Mouse (Mus musculus) liver, embryonic 12.5 days (tissue): ENCODE results near the gene Ezr. TPM values are rescaled to one million over a fixed set of nuclear protein-coding genes. Genes with fewer than 3 reads are reported as not detected.
A peak's percentile ranks its signal among the peaks of the same experiment; 100 is the strongest.

Source experiments
- ATAC-seq: fragments of 200-750 bp; cut with Nextera tagmentation; 2 replicates; pipeline ENCODE4 v1.8.0; 2017; ENCODE audit warnings: moderate number of reproducible peaks, mild to moderate bottlenecking, moderate library complexity
- H3K27ac ChIP-seq: fragments of 300-500 bp; sonication (generic); 2 replicates; pipeline ENCODE4 v1.5.1; 2016; ENCODE audit warnings: mild to moderate bottlenecking
- H3K27me3 ChIP-seq: fragments of 300-500 bp; sonication (generic); replicated peaks from 2 replicates; pipeline ENCODE4 v1.6.1; 2016; ENCODE audit warnings: mild to moderate bottlenecking, moderate library complexity
- H3K36me3 ChIP-seq: fragments of 300-500 bp; sonication (generic); 2 replicates; pipeline ENCODE4 v1.6.1; 2016; ENCODE audit warnings: mild to moderate bottlenecking, moderate library complexity
- H3K4me1 ChIP-seq: fragments of 300-500 bp; sonication (generic); 2 replicates; pipeline ENCODE4 v1.6.1; 2016
- H3K4me2 ChIP-seq: fragments of 300-500 bp; sonication (generic); 2 replicates; pipeline ENCODE4 v1.6.1; 2016; ENCODE audit warnings: mild to moderate bottlenecking, moderate library complexity
- H3K4me3 ChIP-seq: fragments of 300-500 bp; sonication (generic); 2 replicates; pipeline ENCODE4 v1.5.1; 2016; ENCODE audit warnings: mild to moderate bottlenecking, moderate library complexity
- H3K9ac ChIP-seq: fragments of 300-500 bp; sonication (generic); 2 replicates; pipeline ENCODE4 v1.6.1; 2016; ENCODE audit warnings: mild to moderate bottlenecking, moderate library complexity
- H3K9me3 ChIP-seq: fragments of 300-500 bp; sonication (generic); replicated peaks from 2 replicates; pipeline ENCODE4 v1.6.1; 2016; ENCODE audit warnings: mild to moderate bottlenecking, moderate library complexity
- WGBS: fragments of 180-500 bp; shearing (Covaris S2); methylation state at CpG from one replicate; pipeline ENCODE4 v1.1.7; 2016; ENCODE audit not compliant: insufficient replicate concordance; 5-methylcytosine and 5-hydroxymethylcytosine counted together
- polyA plus RNA-seq: library from polyadenylated mRNA; unstranded; fragments of >200 nt; fragmentation: Nextera tagmentation; extraction: Ambion mirVana; gene quantifications from 2 replicates; pipeline ENCODE4 v1.2.1, GENCODE M21; 2016

Ezr gene
- polyA plus RNA-seq, 1 experiment from 2014 or later, result 67.9 TPM

GRCm38 (mm10) chr17:6808521-6809165 is 26.1 kb upstream of the Ezr start:
- Histone ChIP-seq H3K27ac (no peak overlapping the region), H3K27me3 (no peaks in the 10 kb centered on the region), H3K4me1 (peaks cover 63% of the 10 kb centered on the region), H3K4me2 (no peak overlapping the region), H3K9ac (no peak overlapping the region), H3K4me3 (no peak overlapping the region), H3K9me3 (no peaks in the 10 kb centered on the region), H3K36me3 (no peaks in the 10 kb centered on the region)
- 68% methylated on average over 8 of the region's 8 CpGs for WGBS
- no peak for ATAC-seq

- Histone ChIP-seq H3K4me3 (no peak overlapping the region), H3K36me3 (no peaks in the 10 kb centered on the region), H3K9ac (no peak overlapping the region), H3K4me2 (no peak overlapping the region), H3K9me3 (no peaks in the 10 kb centered on the region), H3K27me3 (no peaks in the 10 kb centered on the region), H3K27ac (no peak overlapping the region), H3K4me1 (peaks cover 69% of the 10 kb centered on the region)
- ATAC-seq, result no peak
- WGBS, result 73% methylated on average over 16 of the region's 16 CpGs
Observed at GRCm38 (mm10) chr17:6807827-6808520, 25.4 kb upstream of the Ezr start.

DNA sequence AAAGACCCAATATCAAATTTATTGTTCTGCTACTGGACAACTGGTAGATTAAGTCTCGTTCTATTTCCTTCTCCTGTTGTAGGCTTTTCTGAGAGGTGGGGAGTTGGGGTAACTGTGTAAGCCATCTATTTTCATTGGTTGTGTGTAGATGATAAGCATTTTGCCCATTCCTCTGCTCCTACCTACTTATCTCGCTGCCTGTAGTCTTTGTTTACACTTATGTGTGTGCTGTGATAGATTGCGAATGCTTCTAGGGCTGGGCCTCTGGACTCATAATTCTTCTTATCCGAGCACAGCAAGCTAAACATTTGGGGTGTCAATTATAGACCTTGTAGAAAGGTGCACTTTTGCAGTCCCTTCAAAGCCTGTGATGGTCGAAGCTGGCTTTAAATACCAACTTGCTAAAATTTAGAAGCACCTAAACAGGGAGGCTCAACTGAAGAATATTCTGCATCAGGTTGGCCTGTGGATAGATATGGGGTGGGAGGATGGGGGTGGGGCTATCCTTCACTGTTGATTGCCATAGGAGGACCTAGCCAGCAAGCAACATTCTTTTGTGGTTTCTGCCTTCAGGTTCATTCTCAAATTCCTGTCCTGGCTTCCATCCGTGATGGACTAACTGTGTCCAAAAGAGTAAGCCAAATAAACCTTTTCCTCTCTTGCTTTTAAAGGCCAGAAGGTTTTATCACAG is 22.4 kb upstream of the Ezr start:
- Histone ChIP-seq H3K36me3 (peaks cover 5% of the 10 kb centered on the region; the same call in 1 of the 2 replicates), H3K4me2 (peak overlapping the region; percentile 61), H3K4me3 (peak overlapping the region; percentile 24), H3K27ac (peak overlapping the region; percentile 90), H3K9ac (peak overlapping the region; percentile 55), H3K27me3 (no peaks in the 10 kb centered on the region), H3K4me1 (peaks cover 52% of the 10 kb centered on the region), H3K9me3 (peaks cover 9% of the 10 kb centered on the region)
- WGBS, result 12% methylated on average over 6 of the region's 6 CpGs
- peak; percentile 96 for ATAC-seq

GRCm38 (mm10) chr17:6804111-6804510 is 21.5 kb upstream of the Ezr start:
- Histone ChIP-seq H3K4me2 (no peak overlapping the region), H3K27ac (peak overlapping the region; percentile 90), H3K9ac (no peak overlapping the region), H3K4me1 (peaks cover 53% of the 10 kb centered on the region), H3K4me3 (no peak overlapping the region), H3K9me3 (peaks cover 9% of the 10 kb centered on the region), H3K27me3 (no peaks in the 10 kb centered on the region), H3K36me3 (peaks cover 5% of the 10 kb centered on the region; the same call in 1 of the 2 replicates)
- no peak for ATAC-seq
- 67% methylated on average over 6 of the region's 6 CpGs for WGBS

DNA sequence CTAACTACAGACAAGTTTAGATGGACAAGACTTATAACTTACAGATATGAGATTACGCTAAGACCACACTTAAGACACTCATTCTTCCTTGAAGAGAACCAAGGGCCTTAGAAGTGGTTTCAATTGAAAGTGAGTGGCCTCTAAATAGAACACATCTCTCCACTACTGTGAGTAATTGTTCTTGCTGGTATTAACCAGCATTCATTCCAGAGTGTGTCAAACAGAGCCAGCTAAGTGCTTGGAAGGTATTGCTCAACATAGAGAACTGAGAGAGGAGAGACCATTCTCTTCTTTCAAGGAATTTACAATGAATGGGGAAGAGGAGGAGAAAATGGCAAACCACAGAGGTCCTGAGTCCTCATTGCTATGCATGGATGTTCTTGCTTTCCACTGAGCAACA is 21.0 kb upstream of the Ezr start:
- no peaks in the 10 kb centered on the region for H3K27me3 ChIP-seq
- no peak overlapping the region for H3K9ac ChIP-seq
- peak overlapping the region; percentile 90 for H3K27ac ChIP-seq
- peaks cover 9% of the 10 kb centered on the region for H3K9me3 ChIP-seq
- WGBS, result 70% methylated on average over 1 of the region's 1 CpGs
- peaks cover 5% of the 10 kb centered on the region; the same call in 1 of the 2 replicates for H3K36me3 ChIP-seq
- H3K4me1 ChIP-seq, result peaks cover 56% of the 10 kb centered on the region
- H3K4me2 ChIP-seq, result no peak overlapping the region
- H3K4me3 ChIP-seq, result no peak overlapping the region
- no peak for ATAC-seq

- Histone ChIP-seq H3K9ac (no peak overlapping the region), H3K36me3 (peaks cover 5% of the 10 kb centered on the region; the same call in 1 of the 2 replicates), H3K4me3 (no peak overlapping the region), H3K9me3 (peaks cover 9% of the 10 kb centered on the region), H3K27ac (no peak overlapping the region), H3K27me3 (peaks cover 5% of the 10 kb centered on the region; the same call in 1 of the 2 replicates), H3K4me2 (peak overlapping the region; percentile 26), H3K4me1 (peaks cover 16% of the 10 kb centered on the region)
- peak; percentile 50; the same call in 1 of the 2 replicates for ATAC-seq
- 59% methylated on average over 12 of the region's 12 CpGs for WGBS
Observed at GRCm38 (mm10) chr17:6798392-6799061, 15.9 kb upstream of the Ezr start.

DNA sequence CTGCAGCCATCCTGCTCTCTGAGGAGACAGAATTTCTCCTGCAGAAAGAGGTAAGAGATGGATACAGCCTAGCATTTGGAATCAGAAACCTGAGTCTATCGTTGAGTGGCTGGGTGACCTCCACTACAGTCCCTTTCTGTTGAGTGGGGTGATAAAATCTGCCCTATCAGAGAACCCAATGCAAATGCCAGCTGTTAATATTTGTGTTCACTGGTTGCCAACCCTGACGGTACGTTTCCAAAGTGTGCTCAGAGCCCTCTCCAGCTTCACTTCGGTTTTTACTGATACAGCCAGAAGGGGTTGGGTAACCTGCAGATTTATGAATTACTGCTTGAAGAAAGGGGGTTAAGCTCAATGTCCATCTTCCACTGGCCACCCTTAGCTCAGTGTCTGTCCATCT is 14.9 kb upstream of the Ezr start:
- Histone ChIP-seq H3K9ac (no peak overlapping the region), H3K4me1 (peaks cover 10% of the 10 kb centered on the region), H3K4me2 (no peak overlapping the region), H3K27ac (no peak overlapping the region), H3K9me3 (peaks cover 9% of the 10 kb centered on the region), H3K36me3 (peaks cover 5% of the 10 kb centered on the region; the same call in 1 of the 2 replicates), H3K4me3 (no peak overlapping the region), H3K27me3 (peaks cover 5% of the 10 kb centered on the region; the same call in 1 of the 2 replicates)
- WGBS, result 60% methylated on average over 4 of the region's 4 CpGs
- ATAC-seq, result no peak

GRCm38 (mm10) chr17:6794160-6794751 is 11.7 kb upstream of the Ezr start:
- peaks cover 5% of the 10 kb centered on the region; the same call in 1 of the 2 replicates for H3K27me3 ChIP-seq
- ATAC-seq, result no peak

GRCm38 (mm10) chr17:6789581-6790118 is 7.1 kb upstream of the Ezr start:
- H3K4me3 ChIP-seq, result no peak overlapping the region
- no peaks in the 10 kb centered on the region for H3K36me3 ChIP-seq
- no peak overlapping the region for H3K4me2 ChIP-seq
- no peak overlapping the region for H3K27ac ChIP-seq
- ATAC-seq, result no peak
- H3K27me3 ChIP-seq, result no peaks in the 10 kb centered on the region; the same call in 1 of the 2 replicates
- no peaks in the 10 kb centered on the region for H3K9me3 ChIP-seq
- H3K4me1 ChIP-seq, result 0 out of 2 replicates have a peak, but pooled peaks cover 3% of the 10 kb centered on the region
- no peak overlapping the region for H3K9ac ChIP-seq
- WGBS, result 76% methylated on average over 9 of the region's 9 CpGs

More at GRCm38 (mm10) chr17:6794160-6794751, 11.7 kb upstream of the Ezr start:
- Histone ChIP-seq H3K27ac (no peak overlapping the region), H3K4me3 (no peak overlapping the region), H3K4me2 (no peak overlapping the region), H3K9ac (no peak overlapping the region), H3K4me1 (peaks cover 14% of the 10 kb centered on the region), H3K36me3 (no peaks in the 10 kb centered on the region), H3K9me3 (no peaks in the 10 kb centered on the region)
- 44% methylated on average over 12 of the region's 12 CpGs for WGBS

DNA sequence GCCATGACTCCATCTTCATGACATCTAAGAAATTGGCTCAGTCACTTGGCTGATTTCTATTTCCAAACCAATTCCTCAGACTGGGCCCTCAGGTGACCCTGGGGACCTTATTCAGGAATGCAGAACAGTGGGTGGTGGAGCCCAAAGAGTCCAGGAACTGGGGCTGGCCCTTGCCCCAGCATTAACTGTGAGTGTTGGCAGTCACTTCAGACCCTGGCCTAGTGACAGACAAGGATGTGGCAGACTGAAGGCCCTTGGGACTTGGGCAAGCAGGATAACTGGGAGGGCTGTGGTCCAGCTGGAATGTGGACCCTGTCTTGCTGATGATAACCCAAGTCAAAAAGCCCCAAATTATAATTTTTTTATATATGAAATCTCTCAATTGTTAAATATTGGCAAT is 6.5 kb upstream of the Ezr start:
- H3K4me1 ChIP-seq, result 0 out of 2 replicates have a peak, but pooled peaks cover 3% of the 10 kb centered on the region
- no peaks in the 10 kb centered on the region for H3K36me3 ChIP-seq
- ATAC-seq, result no peak
- H3K4me3 ChIP-seq, result no peak overlapping the region
- no peak overlapping the region for H3K9ac ChIP-seq
- no peaks in the 10 kb centered on the region for H3K9me3 ChIP-seq
- H3K27me3 ChIP-seq, result no peaks in the 10 kb centered on the region; the same call in 1 of the 2 replicates
- no peak overlapping the region for H3K27ac ChIP-seq
- no peak overlapping the region for H3K4me2 ChIP-seq

DNA sequence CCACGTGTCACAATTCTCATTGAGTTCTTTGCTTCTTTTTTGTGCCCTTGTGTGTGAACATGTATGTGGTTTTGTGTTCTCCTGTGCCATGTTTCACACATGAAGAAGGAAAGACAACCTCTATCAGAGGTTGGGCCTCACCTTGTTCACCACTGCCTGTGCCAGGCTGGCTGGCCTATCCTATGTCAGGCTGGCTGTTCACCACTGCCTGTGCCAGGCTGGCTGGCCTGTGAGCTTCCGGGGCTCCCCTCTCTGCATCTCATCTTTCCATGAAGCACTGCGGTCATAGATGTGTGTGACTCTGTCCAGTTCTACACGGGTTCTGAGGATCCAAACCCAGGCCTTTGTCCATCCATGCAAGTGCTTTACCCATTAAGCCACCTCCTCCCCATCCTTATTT is 4.7 kb upstream of the Ezr start:
- Histone ChIP-seq H3K27me3 (no peaks in the 10 kb centered on the region), H3K27ac (no peak overlapping the region), H3K4me2 (no peak overlapping the region), H3K36me3 (no peaks in the 10 kb centered on the region), H3K9ac (no peak overlapping the region), H3K4me3 (no peak overlapping the region), H3K9me3 (no peaks in the 10 kb centered on the region), H3K4me1 (peaks cover 13% of the 10 kb centered on the region)
- 74% methylated on average over 4 of the region's 4 CpGs for WGBS
- ATAC-seq, result no peak
